Mouse (Mus musculus): ENCODE measurements around the gene Ergic1. TPM values are rescaled to one million over a fixed set of nuclear protein-coding genes. Genes with fewer than 3 reads are reported as not detected.
A peak's percentile ranks its signal among the peaks of the same experiment; 100 is the strongest.

Ergic1 gene
- polyA plus RNA-seq, 1 experiment: 26.5 TPM

DNA sequence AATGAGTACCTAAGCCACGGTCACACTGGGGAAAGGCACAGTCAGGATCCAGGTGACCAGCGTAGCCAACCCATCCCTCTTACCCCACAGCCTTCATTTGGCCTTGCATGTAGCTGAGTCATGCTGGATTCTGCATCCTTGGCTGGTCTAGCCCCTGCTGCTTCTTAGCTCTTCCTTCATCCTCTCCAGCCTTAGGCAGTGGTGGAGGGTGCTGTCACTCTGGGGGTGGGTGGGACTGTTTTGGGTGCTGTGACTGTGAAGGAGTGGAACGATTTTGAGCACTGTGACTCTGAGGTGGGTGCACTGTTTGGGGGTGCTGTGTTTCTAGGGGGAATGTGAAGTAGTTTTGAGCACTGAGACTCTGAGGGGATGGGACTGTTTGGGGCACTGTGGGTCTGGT lies 67.6 kb downstream of the Ergic1 start:
- H3K27me3 ChIP-seq (replicated peaks): no peaks in the 10 kb centered on the region
- peaks cover 53% of the 10 kb centered on the region for H3K4me1 ChIP-seq
- H3K9me3 ChIP-seq: no peaks in the 10 kb centered on the region
- H3K4me3 ChIP-seq (replicated peaks): no peak overlapping the region
- TF ChIP-seq FLI1 (IDR thresholded peaks at IDR 0.05; ENCODE audit: low read length) (no peak), GATA1 (IDR thresholded peaks at IDR 0.05; ENCODE audit: borderline replicate concordance, low read length) (no peak)
- H3K36me3 ChIP-seq (replicated peaks; ENCODE audit: low read length): peaks cover 94% of the 10 kb centered on the region

DNA sequence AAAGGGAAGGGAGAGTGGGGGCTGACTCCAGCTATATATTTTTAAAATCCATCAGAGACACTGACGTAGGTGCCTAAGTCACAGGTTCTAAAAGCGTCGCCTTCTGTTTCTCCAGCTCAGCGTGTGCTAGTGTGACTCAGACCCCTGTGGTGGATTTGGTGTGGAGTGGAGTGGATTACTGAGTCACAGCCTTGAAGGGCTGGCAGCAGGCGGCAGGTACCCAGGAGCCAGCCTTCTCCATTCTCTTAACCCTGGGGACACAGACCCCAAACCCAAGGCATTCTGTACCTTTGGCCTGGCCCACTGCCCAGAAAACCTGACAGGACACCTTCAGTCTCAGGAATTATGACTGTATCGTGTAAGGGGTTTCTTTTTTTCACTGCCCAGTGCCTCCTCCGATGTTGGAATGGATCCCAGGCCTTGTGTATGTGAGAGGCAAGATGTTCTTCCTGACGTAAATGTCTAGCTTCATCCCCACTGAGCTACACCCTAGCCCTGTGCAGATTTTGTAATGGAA lies 70.6 kb downstream of the Ergic1 start:
- Histone ChIP-seq H3K27me3 (replicated peaks) (no peaks in the 10 kb centered on the region), H3K36me3 (replicated peaks; ENCODE audit: low read length) (peaks cover 93% of the 10 kb centered on the region), H3K4me3 (replicated peaks) (no peak overlapping the region), H3K4me1 (peaks cover 46% of the 10 kb centered on the region), H3K9me3 (no peaks in the 10 kb centered on the region)
- TF ChIP-seq GATA1 (IDR thresholded peaks at IDR 0.05; ENCODE audit: borderline replicate concordance, low read length) (no peak), FLI1 (IDR thresholded peaks at IDR 0.05; ENCODE audit: low read length) (no peak)

DNA sequence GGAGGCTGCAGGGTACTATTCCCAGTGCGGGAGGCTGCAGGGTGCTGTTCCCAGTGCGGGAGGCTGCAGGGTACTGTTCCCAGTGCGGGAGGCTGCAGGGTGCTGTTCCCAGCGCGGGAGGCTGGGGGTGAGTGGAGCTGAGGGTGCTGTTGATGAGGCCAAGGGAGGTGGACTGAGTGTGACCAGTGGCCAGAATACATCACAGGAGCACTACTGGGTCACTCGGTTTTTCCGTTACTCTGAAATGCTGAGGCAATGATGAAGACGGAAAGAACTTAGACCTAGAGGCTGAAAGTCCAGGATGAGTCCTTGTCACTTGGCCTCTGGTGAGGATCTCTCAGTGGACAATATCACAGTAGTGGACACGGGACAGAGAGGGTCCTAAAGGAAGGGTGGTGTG lies 71.9 kb downstream of the Ergic1 start:
- no peaks in the 10 kb centered on the region for H3K9me3 ChIP-seq
- no peak for TF ChIP-seq FLI1 (IDR thresholded peaks at IDR 0.05; ENCODE audit: low read length)
- no peak for TF ChIP-seq GATA1 (IDR thresholded peaks at IDR 0.05; ENCODE audit: borderline replicate concordance, low read length)
- no peaks in the 10 kb centered on the region for H3K27me3 ChIP-seq (replicated peaks)
- no peak overlapping the region for H3K4me3 ChIP-seq (replicated peaks)
- H3K4me1 ChIP-seq: peaks cover 33% of the 10 kb centered on the region
- H3K36me3 ChIP-seq (replicated peaks; ENCODE audit: low read length): peaks cover 96% of the 10 kb centered on the region

GRCm38 (mm10) chr17:26633926-26634325 lies 72.6 kb downstream of the Ergic1 start:
- no peak overlapping the region for H3K4me3 ChIP-seq (replicated peaks)
- peaks cover 31% of the 10 kb centered on the region for H3K4me1 ChIP-seq
- no peak for TF ChIP-seq GATA1 (IDR thresholded peaks at IDR 0.05; ENCODE audit: borderline replicate concordance, low read length)
- TF ChIP-seq FLI1 (IDR thresholded peaks at IDR 0.05; ENCODE audit: low read length): no peak
- H3K36me3 ChIP-seq (replicated peaks; ENCODE audit: low read length): peaks cover 96% of the 10 kb centered on the region
- H3K9me3 ChIP-seq: no peaks in the 10 kb centered on the region
- H3K27me3 ChIP-seq (replicated peaks): no peaks in the 10 kb centered on the region

GRCm38 (mm10) chr17:26634539-26634938 lies 73.2 kb downstream of the Ergic1 start:
- Histone ChIP-seq H3K4me3 (replicated peaks) (no peak overlapping the region), H3K9me3 (no peaks in the 10 kb centered on the region), H3K27me3 (replicated peaks) (no peaks in the 10 kb centered on the region), H3K36me3 (replicated peaks; ENCODE audit: low read length) (peaks cover 96% of the 10 kb centered on the region), H3K4me1 (peaks cover 32% of the 10 kb centered on the region)
- no peak for TF ChIP-seq GATA1 (IDR thresholded peaks at IDR 0.05; ENCODE audit: borderline replicate concordance, low read length)

DNA sequence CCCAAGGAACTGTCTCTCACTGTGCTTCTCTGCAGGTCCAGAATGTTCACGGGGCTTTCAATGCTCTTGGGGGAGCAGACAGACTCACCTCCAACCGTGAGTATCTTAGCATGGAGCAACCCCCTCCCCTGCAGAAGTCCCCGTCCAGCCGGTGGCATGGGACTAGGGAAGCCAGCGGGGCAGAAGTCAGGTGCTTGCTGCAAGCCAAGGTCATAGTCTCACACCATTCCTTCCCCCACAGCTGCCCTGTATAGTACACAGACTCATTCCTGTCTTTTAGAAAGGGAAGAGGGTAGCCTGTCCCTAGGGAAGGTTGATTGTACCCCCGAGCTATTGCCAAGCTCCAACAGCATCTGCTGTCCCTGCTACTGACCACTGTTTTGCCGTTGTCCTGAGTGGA lies 74.7 kb downstream of the Ergic1 start:
- Histone ChIP-seq H3K4me1 (peaks cover 41% of the 10 kb centered on the region), H3K4me3 (replicated peaks) (no peak overlapping the region), H3K27me3 (replicated peaks) (no peaks in the 10 kb centered on the region), H3K9me3 (no peaks in the 10 kb centered on the region), H3K36me3 (replicated peaks; ENCODE audit: low read length) (peaks cover 94% of the 10 kb centered on the region)
- TF ChIP-seq FLI1 (IDR thresholded peaks at IDR 0.05; ENCODE audit: low read length) (no peak), GATA1 (IDR thresholded peaks at IDR 0.05; ENCODE audit: borderline replicate concordance, low read length) (no peak)

GRCm38 (mm10) chr17:26637851-26638250 lies 76.6 kb downstream of the Ergic1 start:
- TF ChIP-seq FLI1 (IDR thresholded peaks at IDR 0.05; ENCODE audit: low read length) (no peak), GATA1 (IDR thresholded peaks at IDR 0.05; ENCODE audit: borderline replicate concordance, low read length) (no peak)
- Histone ChIP-seq H3K4me3 (replicated peaks) (no peak overlapping the region), H3K36me3 (replicated peaks; ENCODE audit: low read length) (peaks cover 94% of the 10 kb centered on the region), H3K9me3 (no peaks in the 10 kb centered on the region), H3K27me3 (replicated peaks) (no peaks in the 10 kb centered on the region), H3K4me1 (peaks cover 45% of the 10 kb centered on the region)

DNA sequence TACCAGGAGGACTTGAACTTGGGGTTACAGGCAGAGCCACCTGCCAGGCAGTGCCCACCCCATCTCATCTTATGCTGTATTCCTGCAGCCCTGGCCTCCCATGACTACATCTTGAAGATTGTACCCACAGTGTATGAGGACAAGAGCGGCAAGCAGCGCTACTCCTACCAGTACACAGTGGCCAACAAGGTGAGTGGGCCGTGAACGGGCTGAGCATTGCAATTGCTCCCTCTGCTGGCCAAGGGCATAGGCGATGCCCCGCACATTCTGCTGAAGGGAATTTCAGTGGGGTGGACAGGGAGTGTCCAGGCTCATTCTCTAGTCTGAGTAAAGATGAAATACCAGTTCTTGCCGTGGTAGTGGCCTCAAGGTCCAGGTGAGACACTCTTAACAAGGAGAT lies 77.4 kb downstream of the Ergic1 start:
- peaks cover 96% of the 10 kb centered on the region for H3K36me3 ChIP-seq (replicated peaks; ENCODE audit: low read length)

DNA sequence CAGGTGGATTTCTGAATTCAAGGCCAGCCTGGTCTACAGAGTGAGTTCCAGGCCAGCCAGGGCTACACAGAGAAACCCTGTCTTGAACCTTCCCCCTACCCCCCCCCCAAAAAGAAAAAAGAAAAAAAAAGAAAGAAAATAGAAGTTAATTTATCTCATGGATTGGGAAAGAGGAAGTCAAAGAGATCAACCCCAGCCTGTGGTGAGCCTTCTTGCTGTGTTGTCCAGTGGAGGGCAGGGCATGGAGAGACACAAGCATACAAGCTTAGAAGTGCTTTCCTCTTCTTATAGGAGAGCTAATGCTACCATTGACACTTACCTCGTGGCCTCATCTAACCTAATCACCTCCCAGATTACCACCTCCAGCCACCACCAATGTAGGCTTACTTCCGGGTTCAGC lies 78.5 kb downstream of the Ergic1 start:
- Histone ChIP-seq H3K36me3 (replicated peaks; ENCODE audit: low read length) (peaks cover 96% of the 10 kb centered on the region), H3K27me3 (replicated peaks) (no peaks in the 10 kb centered on the region), H3K9me3 (no peaks in the 10 kb centered on the region), H3K4me1 (peaks cover 31% of the 10 kb centered on the region), H3K4me3 (replicated peaks) (peak overlapping the region; percentile 5)
- TF ChIP-seq FLI1 (IDR thresholded peaks at IDR 0.05; ENCODE audit: low read length): no peak
- no peak for TF ChIP-seq GATA1 (IDR thresholded peaks at IDR 0.05; ENCODE audit: borderline replicate concordance, low read length)

More for the DNA sequence above, 77.4 kb downstream of the Ergic1 start:
- H3K4me1 ChIP-seq: peaks cover 36% of the 10 kb centered on the region
- no peaks in the 10 kb centered on the region for H3K27me3 ChIP-seq (replicated peaks)
- no peaks in the 10 kb centered on the region for H3K9me3 ChIP-seq
- H3K4me3 ChIP-seq (replicated peaks): peak overlapping the region; percentile 42
- TF ChIP-seq FLI1 (IDR thresholded peaks at IDR 0.05; ENCODE audit: low read length) (no peak), GATA1 (IDR thresholded peaks at IDR 0.05; ENCODE audit: borderline replicate concordance, low read length) (no peak)

DNA sequence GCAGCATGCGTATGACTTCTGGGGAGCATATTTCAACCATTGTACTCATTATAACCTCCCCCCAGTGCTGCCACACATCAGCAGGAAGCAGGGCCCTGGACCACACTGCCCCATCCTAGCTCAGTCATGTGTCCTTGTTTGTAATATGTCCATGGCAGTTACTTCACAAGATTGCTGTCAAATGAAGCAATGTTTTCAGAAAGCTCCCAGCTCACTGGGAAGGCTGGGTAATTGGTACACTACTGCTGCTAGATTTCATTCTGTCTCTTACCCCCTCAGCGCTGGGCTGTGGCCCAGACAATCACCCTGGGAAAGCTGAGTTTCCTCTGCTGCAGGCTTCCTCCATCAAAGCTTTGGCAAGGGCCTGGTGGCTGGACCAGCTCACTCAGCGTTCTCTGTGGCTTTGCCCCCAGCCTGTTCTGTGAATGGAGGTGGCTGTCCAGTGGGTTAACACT lies 79.0 kb downstream of the Ergic1 start:
- H3K9me3 ChIP-seq: no peaks in the 10 kb centered on the region
- peaks cover 96% of the 10 kb centered on the region for H3K36me3 ChIP-seq (replicated peaks; ENCODE audit: low read length)
- H3K27me3 ChIP-seq (replicated peaks): no peaks in the 10 kb centered on the region
- H3K4me3 ChIP-seq (replicated peaks): peak overlapping the region; percentile 5
- TF ChIP-seq GATA1 (IDR thresholded peaks at IDR 0.05; ENCODE audit: borderline replicate concordance, low read length) (no peak), FLI1 (IDR thresholded peaks at IDR 0.05; ENCODE audit: low read length) (no peak)
- peaks cover 31% of the 10 kb centered on the region for H3K4me1 ChIP-seq

GRCm38 (mm10) chr17:26643456-26643855 lies 82.2 kb downstream of the Ergic1 start:
- no peaks in the 10 kb centered on the region for H3K9me3 ChIP-seq
- H3K4me1 ChIP-seq: peaks cover 34% of the 10 kb centered on the region
- no peaks in the 10 kb centered on the region for H3K27me3 ChIP-seq (replicated peaks)
- H3K36me3 ChIP-seq (replicated peaks; ENCODE audit: low read length): peaks cover 98% of the 10 kb centered on the region
- H3K4me3 ChIP-seq (replicated peaks): no peak overlapping the region
- TF ChIP-seq GATA1 (IDR thresholded peaks at IDR 0.05; ENCODE audit: borderline replicate concordance, low read length) (no peak), FLI1 (IDR thresholded peaks at IDR 0.05; ENCODE audit: low read length) (no peak)
